Mouse (Mus musculus) central nervous system, embryonic 18 days (tissue): ENCODE results near the gene Hes1. TPM values are rescaled to one million over a fixed set of nuclear protein-coding genes. Genes with fewer than 3 reads are reported as not detected.

Experiments used
- polyA plus RNA-seq: library from polyadenylated mRNA; depleted of rRNA; stranded (reverse); fragments of >200 nt; gene quantifications from 2 replicates; pipeline ENCODE4 v1.2.3, GENCODE M21; 2012; rRNA removed

Hes1 gene
- polyA plus RNA-seq: 17.6 and 23.5 TPM in 2 replicates

DNA sequence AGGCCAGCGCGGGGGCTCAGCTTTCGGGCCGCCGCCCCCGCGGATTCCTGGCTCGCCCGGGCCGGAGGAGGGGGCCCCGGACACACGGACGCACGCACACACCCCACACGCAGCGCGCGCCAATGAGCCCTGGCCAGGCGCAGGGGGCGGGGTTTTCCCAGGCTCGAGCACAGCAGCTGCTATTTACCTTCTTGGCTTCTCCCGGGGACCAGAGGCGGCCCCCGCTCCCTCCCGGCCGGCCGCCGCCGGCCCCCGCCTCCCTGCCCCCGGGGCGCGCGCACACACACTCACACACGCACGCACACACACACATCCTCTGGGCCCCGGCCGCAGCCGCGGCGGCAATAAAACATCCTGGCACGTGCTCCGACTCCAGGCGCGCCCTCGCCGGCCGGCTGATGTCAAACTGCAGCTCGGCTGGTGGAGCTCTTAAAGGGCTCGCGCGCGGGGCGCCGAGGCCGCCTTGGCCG is at the start of gene Hes1:
TSS of gene Hes1 (plus strand) at position 401 of the 470 bp plus-strand sequence.

Other genes with a start within 250 kb of the Hes1 start
- gene Cpn2, start 203.1 kb downstream of the Hes1 start, polyA plus RNA-seq: 0.01 TPM in 1 of 2 replicates, not detected in the other
- 0.28 and 0.63 TPM in 2 replicates for gene Lrrc15, start 218.9 kb downstream of the Hes1 start, polyA plus RNA-seq
- gene Gp5, start 246.4 kb downstream of the Hes1 start, polyA plus RNA-seq: 0.35 and 0.48 TPM in 2 replicates